Mouse (Mus musculus) spleen, postnatal 4 days (tissue): ENCODE measurements around the gene Sdk1.

Experiments
- DNase-seq, 2 experiments: peaks; one replicate each; pipeline ENCODE4 v3.0.0; 2022; ENCODE audit warnings: low spot score in 2 of 2

The Sdk1 gene

GRCm38 (mm10) chr5:142000247-142000646, 759.0 kb downstream of the Sdk1 start:
- no peak for DNase-seq

GRCm38 (mm10) chr5:142001131-142001530, 759.8 kb downstream of the Sdk1 start:
- DNase-seq, result no peak

- DNase-seq, result no peak
Measured at GRCm38 (mm10) chr5:142001973-142002372, 760.7 kb downstream of the Sdk1 start.

- no peak for DNase-seq
Measured at GRCm38 (mm10) chr5:142010189-142010588, 768.9 kb downstream of the Sdk1 start.

- DNase-seq, result no peak
Measured at GRCm38 (mm10) chr5:142017001-142017400, 775.7 kb downstream of the Sdk1 start.

- DNase-seq, result no peak
Measured at GRCm38 (mm10) chr5:142022877-142023580, 781.7 kb downstream of the Sdk1 start.

- DNase-seq, result no peak
Measured at GRCm38 (mm10) chr5:142024448-142024847, 783.2 kb downstream of the Sdk1 start.

- no peak for DNase-seq
Measured at GRCm38 (mm10) chr5:142036536-142036935, 795.2 kb downstream of the Sdk1 start.

GRCm38 (mm10) chr5:142039236-142039635, 797.9 kb downstream of the Sdk1 start:
- DNase-seq, result no peak

- DNase-seq, result peak in 1 of 2 experiments; percentile 22
Measured at GRCm38 (mm10) chr5:142039891-142040530, 798.7 kb downstream of the Sdk1 start.

GRCm38 (mm10) chr5:142041226-142041802, 800.0 kb downstream of the Sdk1 start:
- DNase-seq, result no peak

- no peak for DNase-seq
Measured at GRCm38 (mm10) chr5:142061781-142062180, 820.5 kb downstream of the Sdk1 start.

GRCm38 (mm10) chr5:142071322-142071721, 830.0 kb downstream of the Sdk1 start:
- no peak for DNase-seq

- no peak for DNase-seq
Measured at GRCm38 (mm10) chr5:142073901-142074300, 832.6 kb downstream of the Sdk1 start.

GRCm38 (mm10) chr5:142074561-142075500, 833.5 kb downstream of the Sdk1 start:
- no peak for DNase-seq

GRCm38 (mm10) chr5:142080661-142081060, 839.4 kb downstream of the Sdk1 start:
- DNase-seq, result no peak

- no peak for DNase-seq
Measured at GRCm38 (mm10) chr5:142081076-142081475, 839.8 kb downstream of the Sdk1 start.

- DNase-seq, result no peak
Measured at GRCm38 (mm10) chr5:142096377-142096841, 855.1 kb downstream of the Sdk1 start.

- DNase-seq, result no peak
Measured at GRCm38 (mm10) chr5:142100176-142100575, 858.9 kb downstream of the Sdk1 start.

- no peak for DNase-seq
Measured at GRCm38 (mm10) chr5:142107434-142107833, 866.1 kb downstream of the Sdk1 start.

- no peak for DNase-seq
Measured at GRCm38 (mm10) chr5:142111989-142112388, 870.7 kb downstream of the Sdk1 start.
